Mouse (Mus musculus) CH12.LX (cell line): ENCODE measurements around the gene Tspan4. TPM values are rescaled to one million over a fixed set of nuclear protein-coding genes. Genes with fewer than 3 reads are reported as not detected.

Experiments
- DNase-seq: peaks from one replicate; pipeline ENCODE4 v3.0.0-alpha.2; 2013; ENCODE audit errors: extremely low read depth
- H3K27ac ChIP-seq: 2 replicates; pipeline ENCODE4 v1.5.1; 2012; ENCODE audit warnings: low read depth, mild to moderate bottlenecking, control low read depth, moderate library complexity; ENCODE audit not compliant: insufficient read depth
- H3K27me3 ChIP-seq: replicated peaks from 2 replicates; pipeline ENCODE3; 2012; ENCODE audit warnings: inconsistent platforms
- H3K36me3 ChIP-seq, 2 experiments: replicated peaks in 1 of 2; 2 replicates each; pipeline versions ENCODE3 to v1.6.1; 2012; ENCODE audit warnings: inconsistent platforms in 1 of 2, low read length in 1 of 2, mild to moderate bottlenecking in 1 of 2, mixed read lengths in 1 of 2, moderate library complexity in 1 of 2; ENCODE audit not compliant: control insufficient read depth in 1 of 2, insufficient read depth in 1 of 2
- H3K4me1 ChIP-seq, 2 experiments: 2 replicates each; pipeline ENCODE4 v1.6.1; 2012; ENCODE audit warnings: inconsistent platforms in 1 of 2, moderate library complexity in 1 of 2; ENCODE audit not compliant: insufficient read depth in 2 of 2, control insufficient read depth in 1 of 2
- H3K4me2 ChIP-seq: 2 replicates; pipeline ENCODE4 v1.6.1; 2012; ENCODE audit warnings: low read depth, mild to moderate bottlenecking, control low read depth; ENCODE audit not compliant: poor library complexity, insufficient read depth, severe bottlenecking
- H3K4me3 ChIP-seq, 3 experiments: fragments of 150-350 bp in 1 of 3; sonication (generic) in 1 of 3; replicated peaks in 1 of 3; 2 replicates each; pipeline versions ENCODE3 to v1.5.1; 2011 to 2012; ENCODE audit warnings: low read depth in 2 of 3, low read length in 2 of 3, mild to moderate bottlenecking in 2 of 3, moderate library complexity in 2 of 3, control low read depth in 1 of 3, improper control_type of control experiment in 1 of 3, inconsistent platforms in 1 of 3, mixed read lengths in 1 of 3; ENCODE audit not compliant: poor library complexity in 1 of 3
- H3K79me2 ChIP-seq: replicated peaks from 2 replicates; pipeline ENCODE4 v1.6.1; 2012; ENCODE audit warnings: mild to moderate bottlenecking, moderate library complexity; ENCODE audit not compliant: control insufficient read depth, poor library complexity, insufficient read depth, severe bottlenecking; ENCODE audit errors: extremely low read depth
- H3K9ac ChIP-seq: 2 replicates; pipeline ENCODE4 v1.6.1; 2012; ENCODE audit warnings: low read depth, mild to moderate bottlenecking, control low read depth, moderate library complexity; ENCODE audit not compliant: insufficient read depth
- H3K9me3 ChIP-seq: replicated peaks from 2 replicates; pipeline ENCODE3; 2012; ENCODE audit warnings: low read length, inconsistent platforms, mixed read lengths
- CHD1 ChIP-seq: IDR thresholded peaks from 2 replicates; pipeline ENCODE4 v1.6.1; 2012; ENCODE audit warnings: low read depth, low read length, improper control_type of control experiment, inconsistent platforms
- CTCF ChIP-seq, 2 experiments: IDR thresholded peaks in 1 of 2; conservative IDR thresholded peaks in 1 of 2; 2 replicates each; pipeline ENCODE4 v1.5.1; 2011 to 2012; ENCODE audit warnings: low read depth in 2 of 2, low read length in 2 of 2, improper control_type of control experiment in 1 of 2, inconsistent platforms in 1 of 2, mild to moderate bottlenecking in 1 of 2, moderate library complexity in 1 of 2
- ELF1 ChIP-seq: IDR thresholded peaks from 2 replicates; pipeline ENCODE4 v1.6.1; 2014; ENCODE audit warnings: low read depth, mild to moderate bottlenecking, inconsistent platforms, low read length, improper control_type of control experiment
- ETS1 ChIP-seq: conservative IDR thresholded peaks from 2 replicates; pipeline ENCODE4 v1.6.1; 2012; ENCODE audit warnings: low read depth, mild to moderate bottlenecking, inconsistent platforms, low read length, improper control_type of control experiment, moderate library complexity
- JUN ChIP-seq: IDR thresholded peaks from 2 replicates; pipeline ENCODE4 v1.6.1; 2011; ENCODE audit warnings: low read depth, mild to moderate bottlenecking, low read length, improper control_type of control experiment, moderate library complexity; ENCODE audit not compliant: insufficient read depth
- MAFK ChIP-seq: IDR thresholded peaks from 2 replicates; pipeline ENCODE4 v1.6.1; 2011; ENCODE audit warnings: low read length, improper control_type of control experiment; ENCODE audit not compliant: insufficient replicate concordance
- MAX ChIP-seq: IDR thresholded peaks from 2 replicates; pipeline ENCODE4 v1.6.1; 2011; ENCODE audit warnings: low read length, improper control_type of control experiment
- MAZ ChIP-seq: IDR thresholded peaks from 2 replicates; pipeline ENCODE4 v1.6.1; 2012; ENCODE audit warnings: low read depth, mild to moderate bottlenecking, inconsistent platforms, low read length, improper control_type of control experiment, moderate library complexity
- NELFE ChIP-seq: IDR thresholded peaks from 2 replicates; pipeline ENCODE4 v1.6.1; 2011; ENCODE audit warnings: low read depth, low read length, improper control_type of control experiment
- NRF1 ChIP-seq: IDR thresholded peaks from 2 replicates; pipeline ENCODE4 v1.6.1; 2014; ENCODE audit warnings: low read depth, mild to moderate bottlenecking, inconsistent platforms, low read length, improper control_type of control experiment, moderate library complexity
- PAX5 ChIP-seq: IDR thresholded peaks from 2 replicates; pipeline ENCODE4 v1.6.1; 2012; ENCODE audit warnings: low read length, inconsistent platforms, mixed read lengths
- POLR2A ChIP-seq: IDR thresholded peaks from 2 replicates; pipeline ENCODE4 v1.6.1; 2011; ENCODE audit warnings: low read depth, mild to moderate bottlenecking, improper control_type of control experiment, low read length
- RAD21 ChIP-seq: IDR thresholded peaks from 2 replicates; pipeline ENCODE4 v1.6.1; 2011; ENCODE audit warnings: low read depth, mild to moderate bottlenecking, low read length, improper control_type of control experiment, moderate library complexity
- RCOR1 ChIP-seq: conservative IDR thresholded peaks from 2 replicates; pipeline ENCODE4 v1.6.1; 2012; ENCODE audit warnings: low read depth, mild to moderate bottlenecking, inconsistent platforms, low read length, improper control_type of control experiment
- SIN3A ChIP-seq: IDR thresholded peaks from 2 replicates; pipeline ENCODE4 v1.6.1; 2012; ENCODE audit warnings: low read length, improper control_type of control experiment, inconsistent platforms
- SMC3 ChIP-seq: IDR thresholded peaks from 2 replicates; pipeline ENCODE4 v1.6.1; 2011; ENCODE audit warnings: low read depth, low read length, improper control_type of control experiment
- ZC3H11A ChIP-seq: IDR thresholded peaks from 2 replicates; pipeline ENCODE4 v1.6.1; 2012; ENCODE audit warnings: low read depth, mild to moderate bottlenecking, inconsistent platforms, low read length, improper control_type of control experiment
- ZKSCAN1 ChIP-seq: IDR thresholded peaks from 2 replicates; pipeline ENCODE4 v1.6.1; 2012; ENCODE audit warnings: low read depth, inconsistent platforms, low read length, improper control_type of control experiment, borderline replicate concordance
- ZMIZ1 ChIP-seq: IDR thresholded peaks from 2 replicates; pipeline ENCODE4 v1.6.1; 2012; ENCODE audit warnings: low read depth, mild to moderate bottlenecking, inconsistent platforms, low read length, improper control_type of control experiment
- ZNF384 ChIP-seq: IDR thresholded peaks from 2 replicates; pipeline ENCODE4 v1.6.1; 2012; ENCODE audit warnings: low read depth, low read length, improper control_type of control experiment, inconsistent platforms
- dilution Hi-C: fragments of 300-500 bp; cut with MboI; formaldehyde crosslinking; loops from 2 replicates; pipeline ENCODE4 v1.14.3; 2020; ENCODE audit warnings: low sequenced_read_pairs; ENCODE audit not compliant: extremely low pct_unique_long_range_greater_than_20kb, extremely low pct_ligation_motif_present
- in situ Hi-C: fragments of 300-500 bp; cut with MboI; formaldehyde crosslinking; loops from 3 replicates; pipeline ENCODE4 v1.14.3; 2019; ENCODE audit warnings: low sequenced_read_pairs, low pct_ligation_motif_present, low pct_unique_long_range_greater_than_20kb, mixed read lengths
- polyA plus RNA-seq: library from polyadenylated mRNA; unstranded; fragments of >175 nt; gene quantifications from 2 replicates; pipeline ENCODE4 v1.2.1, GENCODE M21; 2012; ENCODE audit warnings: low read depth; ENCODE audit not compliant: insufficient read length
- total RNA-seq, 2 experiments: library from RNA; depleted of rRNA; stranded (reverse); fragments of 300-350 nt in 1 of 2; fragments of >200 nt in 1 of 2; gene quantifications; 2 replicates each; pipeline ENCODE4 v1.2.3; 2012 to 2014

Gene Tspan4
- total and polyA plus RNA-seq, 3 experiments: 21.2 to 28.9 (median 28.4) TPM

DNA sequence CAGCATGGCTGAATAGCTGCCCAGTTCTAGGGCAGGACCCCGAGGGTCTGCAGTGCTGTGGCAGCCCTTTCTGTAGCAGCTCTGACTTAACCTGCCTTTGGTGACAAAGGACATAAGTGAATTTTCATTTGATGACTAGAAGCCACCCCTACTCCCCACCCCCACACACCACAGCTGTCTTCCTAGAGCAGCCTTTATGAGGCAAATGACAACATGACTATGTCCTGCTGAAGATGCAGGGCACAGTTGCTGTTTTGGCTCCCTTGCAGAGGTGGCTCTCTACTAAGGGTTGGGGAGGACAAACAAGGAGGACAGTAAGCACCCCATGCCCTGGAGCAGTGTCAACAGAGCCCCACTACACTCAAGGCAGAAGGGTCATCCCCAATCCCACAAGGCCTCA lies 44.8 kb downstream of the Tspan4 start:
- Histone ChIP-seq H3K27me3 (no peaks in the 10 kb centered on the region), H3K4me2 (no peak overlapping the region), H3K27ac (no peak overlapping the region), H3K9me3 (no peaks in the 10 kb centered on the region), H3K36me3 (peaks cover 47 to 94% of the 10 kb centered on the region in 2 experiments), H3K4me1 (peaks cover 0 to 3% of the 10 kb centered on the region in 2 experiments; a peak in 1 of 4 replicates), H3K9ac (no peak overlapping the region), H3K79me2 (no peaks in the 10 kb centered on the region), H3K4me3 (no peak overlapping the region)
- dilution Hi-C loops: no loop called here
- TF ChIP-seq PAX5 (no peak), ZKSCAN1 (no peak), ZC3H11A (no peak), CTCF (conservative IDR thresholded peaks at IDR 0.05 in 1 of 2, IDR thresholded peaks at IDR 0.05 in 1 of 2; ENCODE audit: low read depth in 2 of 2, low read length in 2 of 2) (no peak), ETS1 (no peak), MAZ (no peak), JUN (no peak), RCOR1 (no peak), RAD21 (no peak), MAFK (no peak), POLR2A (no peak), CHD1 (no peak), ELF1 (no peak), NRF1 (no peak), MAX (no peak), SMC3 (no peak)
- in situ Hi-C loops: no loop called here
- no peak for DNase-seq

DNA sequence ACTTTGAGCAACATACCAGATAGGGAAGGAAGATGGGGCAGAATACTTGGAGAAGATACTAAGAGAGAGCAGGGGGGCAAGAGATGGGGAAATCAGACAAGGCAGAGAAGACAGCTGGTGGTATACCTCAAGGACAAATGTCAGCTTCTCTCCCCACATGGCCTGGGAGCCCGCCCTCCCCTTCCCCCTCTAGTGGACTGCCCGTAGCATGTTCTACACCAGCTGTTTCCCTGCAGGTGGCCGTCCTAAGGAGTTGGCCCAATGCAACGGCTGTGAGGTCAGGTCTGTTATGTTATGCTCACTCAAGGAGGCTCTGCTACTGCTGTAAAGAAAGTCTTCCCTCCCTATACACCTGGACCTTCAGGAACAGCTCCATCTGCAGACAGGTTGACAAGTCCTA lies 48.0 kb downstream of the Tspan4 start:
- peaks cover 39 to 96% of the 10 kb centered on the region in 2 experiments for H3K36me3 ChIP-seq
- dilution Hi-C loops (no loop called here), in situ Hi-C loops (no loop called here)
- no peak overlapping the region for H3K4me2 ChIP-seq
- no peak overlapping the region for H3K9ac ChIP-seq
- no peaks in the 10 kb centered on the region for H3K79me2 ChIP-seq
- no peak overlapping the region for H3K27ac ChIP-seq
- no peaks in the 10 kb centered on the region for H3K9me3 ChIP-seq
- peaks cover 0 to 7% of the 10 kb centered on the region in 2 experiments; a peak in 2 of 4 replicates for H3K4me1 ChIP-seq
- no peak for DNase-seq
- H3K27me3 ChIP-seq: no peaks in the 10 kb centered on the region
- TF ChIP-seq NRF1 (no peak), SIN3A (no peak), MAZ (no peak), MAFK (no peak), ZNF384 (no peak), ELF1 (no peak), ZMIZ1 (no peak), CTCF (conservative IDR thresholded peaks at IDR 0.05 in 1 of 2, IDR thresholded peaks at IDR 0.05 in 1 of 2; ENCODE audit: low read depth in 2 of 2, low read length in 2 of 2) (no peak), NELFE (no peak)
- H3K4me3 ChIP-seq: no peak overlapping the region
